ENCODE assay signal across 8 mouse cellular contexts in genomic region chr5:88564501-88565147, GRCm38 (mm10). TPM values are rescaled to one million over a fixed set of nuclear protein-coding genes. Genes with fewer than 3 reads are reported as not detected.
DNase-seq lines count a peak whose midpoint lies in the region; ATAC-seq and TF ChIP-seq lines count a peak whose summit lies in the region.

Rufy3 (plus strand) TSS chr5:88565040.

- no peak for DNase-seq in ES-E14 (ENCODE audit: low read depth, low spot score)
- peak; percentile 66 for DNase-seq in cerebellum, adult 11-12 months
- DNase-seq in heart, postnatal 25 days (ENCODE audit: low spot score) = peak; percentile 80
- peak; percentile 57 to 72 for DNase-seq in layer of hippocampus, adult 2 months (ENCODE audit: low spot score in 2 of 2)
- DNase-seq in lung, embryonic 14.5 days = peak; percentile 91
- peak; percentile 85 for DNase-seq in thymus, adult 2 months

- peaks cover 4 to 10% of the 10 kb centered on the region in 2 experiments for H3K4me1 ChIP-seq in ES-E14 (ENCODE audit: control insufficient read depth in 2 of 2, insufficient read depth in 2 of 2, low read length in 2 of 2, poor library complexity in 1 of 2)
- H3K4me1 ChIP-seq in forebrain, embryonic 15.5 days = peaks cover 19% of the 10 kb centered on the region
- H3K4me1 ChIP-seq in lung, embryonic 14.5 days (ENCODE audit: insufficient read depth) = no peaks in the 10 kb centered on the region
- H3K4me1 ChIP-seq in olfactory bulb, adult 2 months (ENCODE audit: control insufficient read depth, insufficient read depth, low read length) = peaks cover 4% of the 10 kb centered on the region
- peaks cover 4% of the 10 kb centered on the region; the same call in 1 of the 2 replicates for H3K4me1 ChIP-seq in thymus, adult 2 months (replicated peaks; ENCODE audit: control insufficient read depth, insufficient read depth, low read length)

- in situ Hi-C loops in ES-E14 (cut with MboI; ENCODE audit: low sequenced_read_pairs in 2 of 2, unreplicated experiment in 2 of 2) = no loop called here

- H3K9me3 ChIP-seq in ES-E14 (ENCODE audit: control insufficient read depth, insufficient read depth, low read depth, low read length) = no peaks in the 10 kb centered on the region
- H3K9me3 ChIP-seq in forebrain, embryonic 15.5 days = no peaks in the 10 kb centered on the region
- H3K9me3 ChIP-seq in lung, embryonic 14.5 days (ENCODE audit: low read depth, low read length) = no peaks in the 10 kb centered on the region

- H3K9ac ChIP-seq in ES-E14 (ENCODE audit: insufficient read depth, low read depth, low read length, poor library complexity, severe bottlenecking) = peak within 1 kb of the TSS; percentile 70
- H3K9ac ChIP-seq in forebrain, embryonic 15.5 days (replicated peaks) = peak within 1 kb of the TSS; percentile 87
- H3K9ac ChIP-seq in lung, embryonic 14.5 days = peak within 1 kb of the TSS; percentile 76

- TF ChIP-seq CTCF in layer of hippocampus, adult 2 months (conservative IDR thresholded peaks at IDR 0.05) = peak; percentile 70
- peak; percentile 53 for TF ChIP-seq CTCF in lung, embryonic 14.5 days (IDR thresholded peaks at IDR 0.05; ENCODE audit: low read depth)
- TF ChIP-seq CTCF in olfactory bulb, adult 2 months (IDR thresholded peaks at IDR 0.05; ENCODE audit: insufficient read depth, low read depth, low read length) = peak; percentile 36; the same call in 1 of the 2 replicates
- TF ChIP-seq CTCF in thymus, adult 2 months (IDR thresholded peaks at IDR 0.05; ENCODE audit: borderline replicate concordance, control insufficient read depth, extremely low read depth, insufficient read depth, low read length, poor library complexity) = peak; percentile 82; the same call in 1 of the 2 replicates

- no peak within 1 kb of the TSS for H3K27ac ChIP-seq in ES-E14 (ENCODE audit: insufficient read depth, low read depth, low read length, poor library complexity, severe bottlenecking)
- H3K27ac ChIP-seq in forebrain, embryonic 15.5 days (replicated peaks) = peak within 1 kb of the TSS; percentile 92
- peak within 1 kb of the TSS; percentile 89 for H3K27ac ChIP-seq in layer of hippocampus, adult 2 months
- peak within 1 kb of the TSS; percentile 87 for H3K27ac ChIP-seq in lung, embryonic 14.5 days (ENCODE audit: low read depth)
- H3K27ac ChIP-seq in olfactory bulb, adult 2 months (ENCODE audit: insufficient read depth, low read depth, low read length) = 0 out of 2 replicates have a peak within 1 kb of the TSS, but pooled peaks have one; percentile 31
- peak within 1 kb of the TSS; percentile 23; the same call in 1 of the 2 replicates for H3K27ac ChIP-seq in thymus, adult 2 months (ENCODE audit: control insufficient read depth, insufficient read depth, low read length)

- peak within 1 kb of the TSS; percentile 89 to 99 for H3K4me3 ChIP-seq in ES-E14 (ENCODE audit: insufficient read depth in 1 of 2, low read depth in 1 of 2, low read length in 2 of 2, poor library complexity in 1 of 2, severe bottlenecking in 1 of 2)
- peak within 1 kb of the TSS; percentile 95 for H3K4me3 ChIP-seq in forebrain, embryonic 15.5 days
- H3K4me3 ChIP-seq in layer of hippocampus, adult 2 months = peak within 1 kb of the TSS; percentile 71
- peak within 1 kb of the TSS; percentile 82 for H3K4me3 ChIP-seq in lung, embryonic 14.5 days (ENCODE audit: low read depth, low read length)
- H3K4me3 ChIP-seq in olfactory bulb, adult 2 months (ENCODE audit: insufficient read depth, low read depth, low read length) = peak within 1 kb of the TSS; percentile 84
- H3K4me3 ChIP-seq in thymus, adult 2 months (ENCODE audit: control insufficient read depth, insufficient read depth, low read length) = peak within 1 kb of the TSS; percentile 80

- ATAC-seq in forebrain, embryonic 15.5 days (replicated peaks) = peak; percentile 87
- peak; percentile 92 for ATAC-seq in lung, embryonic 14.5 days (ENCODE audit: insufficient read depth)

- H3K4me2 ChIP-seq in forebrain, embryonic 15.5 days (replicated peaks) = peak within 1 kb of the TSS; percentile 70
- peak within 1 kb of the TSS; percentile 80 for H3K4me2 ChIP-seq in lung, embryonic 14.5 days

- no peak for TF ChIP-seq POLR2A in olfactory bulb, adult 2 months (IDR thresholded peaks at IDR 0.05; ENCODE audit: insufficient read depth, low read depth, low read length)
- TF ChIP-seq POLR2A in thymus, adult 2 months (IDR thresholded peaks at IDR 0.05; ENCODE audit: control insufficient read depth, extremely low read depth, insufficient read depth, low read length, poor library complexity) = 0 out of 2 replicates have a peak, but pooled peaks have one; percentile 23

- H3K36me3 ChIP-seq in ES-E14 (ENCODE audit: control insufficient read depth, insufficient read depth, low read length, poor library complexity, severe bottlenecking) = no peaks in the 10 kb centered on the region
- H3K36me3 ChIP-seq in forebrain, embryonic 15.5 days = no peaks in the 10 kb centered on the region
- no peaks in the 10 kb centered on the region for H3K36me3 ChIP-seq in lung, embryonic 14.5 days (ENCODE audit: insufficient read depth)
- H3K36me3 ChIP-seq in thymus, adult 2 months (ENCODE audit: control insufficient read depth, insufficient read depth, low read length) = no peaks in the 10 kb centered on the region

- WGBS in forebrain, embryonic 15.5 days = under 1% methylated on average over 54 of the region's 71 CpGs
- WGBS in lung, embryonic 14.5 days = under 1% methylated on average over 61 of the region's 71 CpGs
- 3% methylated on average over 69 of the region's 71 CpGs for WGBS in olfactory bulb, adult 2 months
- 3% methylated on average over 70 of the region's 71 CpGs for WGBS in thymus, adult 2 months

- H3K27me3 ChIP-seq in forebrain, embryonic 15.5 days = no peaks in the 10 kb centered on the region
- no peaks in the 10 kb centered on the region for H3K27me3 ChIP-seq in lung, embryonic 14.5 days (ENCODE audit: insufficient read depth, low read length)
- H3K27me3 ChIP-seq in thymus, adult 2 months (ENCODE audit: control insufficient read depth, insufficient read depth, low read length) = no peaks in the 10 kb centered on the region

- intact Hi-C loops in heart, postnatal 25 days (cut with DNase I) = loop anchor here (10.0 kb wide), 1 partner anchor 200 kb away; the partner anchor contains the start of gene Dck

TF ChIP-seq in ES-E14, 5 proteins besides CTCF, POLR2A, EP300 and RAD21:
- TF ChIP-seq CHD2 (IDR thresholded peaks at IDR 0.05; ENCODE audit: low read depth, low read length) (no peak), ZNF384 (IDR thresholded peaks at IDR 0.05; ENCODE audit: low read depth, low read length) (0 out of 2 replicates have a peak, but pooled peaks have one; percentile 40)

RNA-seq across cellular contexts. Expression of gene Rufy3, which starts in this region (rescaled TPM):
- 10.8 and 15.0 TPM in 2 replicates for total RNA-seq in ES-E14 (2012; rRNA removed)
- polyA plus RNA-seq in forebrain, embryonic 15.5 days (2015; fragmentation: Nextera tagmentation; extraction: Ambion mirVana) = 241 and 262 TPM in 2 replicates
- 10 to 100 TPM; 10.5 to 11.5 TPM for total RNA-seq in heart, postnatal 25 days (2021)
- 100 to 1,000 TPM; 169 TPM for total RNA-seq in layer of hippocampus, adult 2 months (2021)
- 11.9 and 14.0 TPM in 2 replicates for polyA plus RNA-seq in lung, embryonic 14.5 days (2014; fragmentation: Nextera tagmentation; extraction: Ambion mirVana)
- 110 TPM in 1 of 2 replicates, not detected in the other for polyA plus RNA-seq in olfactory bulb, adult 2 months (2012; ENCODE audit: insufficient read depth, insufficient read length, low replicate concordance, missing spikeins)
- 6.4 and 7.8 TPM in 2 replicates for polyA plus RNA-seq in thymus, adult 2 months (2012; rRNA removed)

Comparison
In these comparisons a context has a peak if more than half of its experiments do, and no peak if none do; other contexts are left out.
1. RNA of gene Rufy3 (total RNA-seq): 169 TPM in layer of hippocampus, adult 2 months; 10.5 to 11.5 TPM in heart, postnatal 25 days and 10.8 to 15.0 TPM in ES-E14; every median in the first group is over 10 times any median in the second.
2. Peak in every context shown above with its lines, with median percentiles within 50 percentile points of each other: H3K4me3 ChIP-seq, H3K9ac ChIP-seq and CTCF ChIP-seq.